Mouse (Mus musculus) MEL-GATA-1-ER (cell line): ENCODE data around the gene Rab29.
"Not testable (repeated sequence)": the region's sequence is repeated elsewhere in the genome, so short reads cannot be mapped to it uniquely, and the experiment has no call there.

ENCODE experiments used
- DNase-seq: peaks from one replicate; pipeline ENCODE4 v3.0.0-alpha.2; 2012; ENCODE audit warnings: low read depth; ENCODE audit errors: extremely low read depth

Rab29 gene

GRCm38 (mm10) chr1:131861811-131862210, 5.2 kb upstream of the Rab29 start:
- no peak for DNase-seq

DNA sequence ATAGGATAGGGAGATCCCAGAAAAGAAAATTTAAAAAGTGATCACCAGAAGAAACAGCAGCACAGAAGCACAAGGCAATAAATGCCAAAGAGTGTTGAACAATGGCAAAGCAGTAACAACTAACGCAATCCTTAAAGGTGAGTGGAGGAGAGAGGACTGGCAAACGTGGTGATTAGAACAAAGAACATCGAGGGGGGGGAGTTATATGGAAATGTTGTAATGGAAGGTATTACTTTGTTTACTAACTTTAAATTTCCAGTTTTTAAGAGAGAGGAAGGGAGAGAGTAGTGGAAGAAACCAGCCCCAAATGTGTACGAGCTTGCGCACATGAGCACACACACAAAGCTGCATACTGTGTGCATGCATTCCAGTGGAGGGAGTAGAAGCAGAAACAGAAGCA, 1.4 kb upstream of the Rab29 start:
- DNase-seq: no peak

DNA sequence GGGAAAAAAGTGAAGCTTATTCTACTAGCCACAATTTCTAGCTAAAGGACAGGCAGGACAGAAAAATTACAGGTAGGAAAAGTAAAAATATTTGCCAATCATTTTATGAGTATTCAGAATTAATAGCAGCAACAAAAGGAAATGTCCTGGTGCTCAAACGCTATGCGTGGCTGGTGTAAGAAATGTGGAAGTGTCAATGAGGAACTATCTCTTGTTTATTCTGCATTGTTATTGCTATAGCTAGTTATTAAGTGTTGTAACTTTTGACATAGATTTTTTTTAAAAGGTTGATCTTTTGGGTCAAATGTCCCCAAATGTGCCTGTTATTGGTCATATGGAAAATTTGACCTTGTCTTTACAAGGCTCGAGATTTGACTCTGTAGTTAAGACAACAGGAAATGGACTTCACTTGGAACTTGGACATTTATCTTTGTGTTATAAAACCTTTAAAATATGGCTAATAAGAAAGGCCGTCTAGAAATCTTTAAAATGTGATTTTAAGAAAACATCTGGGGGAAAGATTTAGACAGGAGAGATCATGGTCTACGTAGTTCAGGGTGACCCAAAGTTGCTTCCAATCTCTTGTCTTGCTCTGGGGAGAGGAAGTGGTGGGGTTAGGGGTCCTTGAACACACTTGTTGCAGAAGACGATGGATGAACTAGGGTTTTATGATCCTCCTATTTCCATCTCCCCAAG, 572 bp upstream of the Rab29 start:
- DNase-seq: peak; percentile 59

GRCm38 (mm10) chr1:131867946-131868290, 894 bp downstream of the Rab29 start:
- DNase-seq: no peak

DNA sequence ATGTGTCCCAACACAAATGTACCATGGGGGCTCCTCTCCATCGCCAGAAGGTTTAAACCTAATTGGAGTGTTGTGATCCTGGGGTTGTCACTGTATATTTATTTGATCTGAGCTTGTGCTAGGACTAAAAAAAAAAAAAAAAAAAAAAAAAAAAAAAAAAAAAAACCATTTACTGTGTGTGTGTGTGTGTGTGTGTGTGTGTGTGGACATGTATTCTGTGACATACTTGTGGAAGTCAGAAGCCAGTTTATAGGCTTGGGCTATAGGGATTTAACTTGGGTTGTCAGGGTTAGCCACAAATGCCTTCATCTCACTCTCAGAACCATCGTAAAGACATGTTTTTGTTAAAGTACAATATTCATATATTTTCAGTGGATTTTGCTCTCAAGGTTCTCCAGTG, 2.5 kb downstream of the Rab29 start:
- no peak for DNase-seq

GRCm38 (mm10) chr1:131872856-131873255, 5.8 kb downstream of the Rab29 start:
- no peak for DNase-seq

- no peak for DNase-seq
These were observed 12.8 kb downstream of the Rab29 start for GRCm38 (mm10) chr1:131879816-131880215.

DNA sequence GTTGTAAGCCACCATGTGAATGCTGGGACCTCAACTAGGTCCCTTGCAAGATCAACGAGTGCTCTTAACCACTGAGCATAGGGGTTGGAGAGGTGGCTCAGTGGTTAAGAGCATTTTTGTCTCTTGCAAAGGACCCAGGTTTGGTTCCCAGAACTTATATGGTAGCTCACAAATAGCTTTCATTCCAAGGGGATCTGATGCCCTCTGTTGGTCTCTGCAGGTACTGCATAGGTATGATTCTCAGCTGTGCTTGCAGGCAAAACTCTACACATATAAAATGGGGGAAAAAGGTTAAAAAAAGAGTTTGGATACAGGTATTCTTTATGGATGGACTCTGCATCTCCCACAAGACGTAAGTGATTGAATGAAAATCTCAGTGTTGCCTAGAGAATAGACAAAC, 15.8 kb downstream of the Rab29 start:
- peak; percentile 31 for DNase-seq

- no peak for DNase-seq
These were observed 19.1 kb downstream of the Rab29 start for GRCm38 (mm10) chr1:131886173-131886572.

- no peak for DNase-seq
These were observed 19.6 kb downstream of the Rab29 start for GRCm38 (mm10) chr1:131886641-131887040.

DNA sequence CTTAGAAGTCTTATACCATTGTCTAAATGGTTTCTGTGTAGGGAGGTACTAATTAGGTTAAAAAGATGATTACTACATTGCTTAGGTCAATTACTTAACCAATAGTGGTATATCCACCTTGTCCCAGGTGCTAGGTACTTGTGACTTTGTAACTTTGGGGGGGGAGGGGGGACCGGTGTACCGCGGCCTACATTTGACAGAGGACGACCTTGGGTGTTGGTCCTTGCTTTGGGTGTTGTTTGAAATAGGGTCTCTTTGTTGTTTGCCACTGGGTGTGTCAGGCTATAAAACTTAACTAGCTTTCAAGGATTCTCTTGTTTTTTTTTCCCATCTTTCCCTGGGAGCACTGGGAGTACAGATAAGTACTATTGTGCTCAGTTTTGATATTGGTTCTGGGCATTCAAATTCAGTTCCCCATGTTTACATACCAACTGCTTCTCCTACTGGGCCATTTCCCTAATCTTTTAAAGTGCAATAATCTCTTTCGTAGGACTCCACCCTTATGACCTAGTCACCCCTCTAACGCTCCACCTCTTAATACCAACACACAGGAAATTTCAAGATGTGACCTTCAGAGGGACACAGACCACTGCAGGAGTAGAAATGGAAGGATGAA, 23.1 kb downstream of the Rab29 start:
- no peak for DNase-seq

DNA sequence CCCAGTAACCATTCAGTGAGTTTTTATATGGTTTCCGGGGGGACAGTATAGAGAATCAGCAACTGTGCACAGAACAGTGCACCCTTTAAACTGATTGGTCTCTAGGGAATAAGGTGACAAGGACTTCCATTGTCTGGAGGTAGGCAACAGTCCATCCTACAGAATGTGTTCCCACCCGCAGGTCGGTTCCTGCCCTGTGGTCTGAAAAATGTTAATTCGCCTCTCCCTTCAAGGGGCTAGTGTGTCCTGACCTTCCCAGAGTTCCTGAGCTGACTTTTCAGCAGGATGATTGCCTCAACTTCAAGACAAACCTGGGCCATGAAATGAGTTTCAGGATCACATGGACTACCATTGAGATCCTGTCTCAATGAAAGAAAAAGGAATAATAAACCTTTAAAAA, 24.4 kb downstream of the Rab29 start:
- DNase-seq: no peak

DNA sequence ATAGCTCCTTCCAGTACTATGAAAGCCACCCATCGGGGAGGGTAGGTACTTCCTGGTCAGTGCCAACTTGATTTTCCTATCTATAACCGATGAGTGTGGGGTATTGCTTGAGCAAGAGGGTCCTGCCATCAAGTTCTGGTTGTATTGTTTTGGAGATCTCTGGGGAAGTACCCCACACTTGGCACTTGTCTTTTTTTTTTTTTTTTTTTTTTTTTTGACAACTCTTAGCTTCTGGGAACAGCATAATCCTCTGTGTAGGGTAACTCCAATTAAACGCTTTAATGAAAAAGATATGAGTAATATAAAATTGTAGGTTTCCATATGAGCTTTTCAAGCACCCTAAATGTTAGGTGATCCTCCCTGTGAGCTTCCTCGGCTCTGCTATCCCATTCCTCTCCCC, 35.7 kb downstream of the Rab29 start:
- DNase-seq: no peak

DNA sequence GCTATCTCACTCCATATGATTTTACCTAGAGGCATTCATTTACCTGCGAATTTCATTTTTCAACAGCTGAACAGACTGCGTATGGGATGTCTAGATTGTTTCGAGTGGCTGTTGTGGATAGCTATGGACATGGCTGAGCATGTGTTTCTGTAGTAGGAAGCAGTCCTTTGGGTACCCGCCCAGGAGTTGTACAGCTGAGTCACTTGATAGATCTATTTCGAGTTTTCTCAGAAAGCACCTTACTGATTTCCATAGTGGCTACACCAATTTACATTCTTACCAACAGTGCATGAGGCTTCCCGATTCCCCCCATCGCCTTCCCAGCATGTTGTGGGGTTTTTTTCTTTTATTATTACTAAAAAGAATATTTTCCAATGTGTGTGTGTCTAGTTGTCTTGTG, 36.2 kb downstream of the Rab29 start:
- no peak for DNase-seq

- peak; percentile 44 for DNase-seq
These were observed 38.5 kb downstream of the Rab29 start for GRCm38 (mm10) chr1:131905497-131905896.

- DNase-seq: peak; percentile 74
These were observed 41.4 kb downstream of the Rab29 start for GRCm38 (mm10) chr1:131908456-131908855.

DNA sequence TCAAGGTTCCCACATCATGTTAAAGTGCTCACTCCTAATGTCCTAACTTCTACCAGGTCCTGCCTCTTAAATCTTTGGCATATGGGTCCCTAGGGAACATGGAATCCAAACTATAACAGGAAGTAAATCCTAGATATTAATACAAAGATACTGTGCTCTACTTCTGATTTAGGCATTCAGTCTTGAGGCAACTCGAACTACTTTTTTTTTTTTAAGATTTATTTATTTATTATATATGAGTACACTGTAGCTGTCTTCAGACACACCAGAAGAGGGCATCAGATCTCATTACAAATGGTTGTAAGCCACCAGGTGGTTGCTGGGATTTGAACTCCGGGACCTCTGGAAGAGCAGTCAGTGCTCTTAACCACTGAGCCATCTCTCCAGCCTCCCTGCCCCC, 42.2 kb downstream of the Rab29 start:
- not testable (repeated sequence) for DNase-seq

- peak; percentile 97 for DNase-seq
These were observed 43.1 kb downstream of the Rab29 start, which contains the start of gene Nucks1 for GRCm38 (mm10) chr1:131910001-131910648. Nucks1 (plus strand) TSS chr1:131910534.

GRCm38 (mm10) chr1:131910674-131911558, 43.9 kb downstream of the Rab29 start:
- peak; percentile 68 for DNase-seq

DNA sequence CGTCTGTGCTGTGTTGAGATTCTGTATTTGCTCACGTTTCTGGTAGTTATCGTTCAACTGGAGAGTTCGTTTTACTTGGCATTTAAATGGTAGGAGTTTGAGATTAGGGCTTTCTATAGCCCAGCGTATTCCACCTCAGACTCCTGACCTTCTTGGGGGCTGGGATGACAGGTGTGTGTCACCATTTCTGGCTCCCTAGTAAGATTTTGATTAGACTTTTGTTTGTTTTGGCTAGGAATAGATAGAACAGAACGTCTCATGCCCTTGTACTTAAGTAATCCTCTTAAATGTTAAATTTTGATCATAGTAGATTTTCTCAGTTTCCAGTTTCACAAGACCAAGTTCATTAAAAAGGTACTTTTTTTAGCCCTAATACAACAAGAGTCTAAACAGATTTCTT, 50.6 kb downstream of the Rab29 start:
- no peak for DNase-seq

DNA sequence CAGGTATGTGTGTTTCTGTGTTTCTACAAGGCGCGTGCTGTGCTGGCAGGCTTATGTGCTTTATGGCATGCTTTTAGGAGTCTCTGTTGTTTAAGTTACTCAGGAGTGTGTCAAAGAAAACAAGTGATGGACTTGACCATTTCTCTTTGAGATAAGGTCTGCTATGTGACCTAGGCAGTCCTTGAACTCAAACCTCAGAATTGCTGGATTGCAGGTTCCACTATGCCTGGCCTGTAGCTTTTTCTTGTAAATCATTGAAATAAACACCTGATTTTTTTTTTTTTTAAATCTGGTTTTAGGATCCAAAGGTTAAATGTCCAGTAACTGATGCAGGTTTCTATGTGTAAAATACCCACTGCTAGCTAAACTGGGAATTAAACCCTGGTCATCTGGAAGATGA, 52.0 kb downstream of the Rab29 start:
- no peak for DNase-seq

DNA sequence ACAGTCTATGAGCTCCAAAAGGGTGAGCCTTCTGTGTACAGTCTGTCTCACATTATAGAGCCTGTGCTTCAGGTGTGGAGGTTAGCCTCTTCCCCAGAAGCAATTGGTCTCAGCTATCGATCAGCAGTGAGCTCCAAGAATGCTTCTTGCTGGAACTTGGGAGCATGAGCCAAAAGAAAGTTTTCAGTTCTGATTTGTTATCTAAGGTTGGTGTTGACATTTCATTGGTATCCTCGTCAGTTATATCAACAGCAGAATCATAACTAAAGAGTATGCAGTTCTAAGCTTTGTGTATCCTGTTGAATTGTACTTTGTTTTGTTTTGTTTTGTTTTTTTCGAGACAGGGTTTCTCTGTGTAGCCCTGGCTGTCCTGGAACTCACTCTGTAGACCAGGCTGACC, 55.1 kb downstream of the Rab29 start:
- no peak for DNase-seq
